In the genomic region with DNA sequence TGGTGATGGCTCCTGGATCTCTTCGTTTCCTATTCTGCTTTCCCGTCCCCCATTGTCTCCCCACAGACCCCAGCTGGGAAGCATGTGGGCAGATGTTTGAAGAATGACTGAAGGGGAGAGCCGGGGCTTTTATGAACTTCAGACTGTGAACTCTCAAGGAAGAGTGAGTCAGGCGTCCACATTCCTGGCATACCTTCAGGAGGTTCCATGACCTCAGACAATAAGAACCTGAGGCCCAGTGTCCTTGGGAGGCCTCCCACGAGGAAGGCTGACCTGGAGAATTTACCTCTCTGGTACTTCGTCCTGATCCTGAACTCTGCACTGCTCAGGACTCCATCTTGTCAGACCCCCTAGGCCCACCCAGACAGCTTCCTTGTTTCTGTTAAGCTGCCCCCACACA, we compare ENCODE assay signal across 13 mouse cellular contexts. TPM values are rescaled to one million over a fixed set of nuclear protein-coding genes. Genes with fewer than 3 reads are reported as not detected.
A peak's percentile ranks its signal among the peaks of the same experiment; 100 is the strongest.
DNase-seq lines count a peak whose midpoint lies in the region; ATAC-seq and TF ChIP-seq lines count a peak whose summit lies in the region.
"Had no signal": no experiment of that assay in that cellular context is flagged by ENCODE, and none has a peak within 500 bp of the region (broad histone marks: within the 10 kb centered on the region; RNA-seq: fewer than 3 reads in every experiment).

No protein-coding gene starts in this region.

- no peaks in the 10 kb centered on the region for H3K79me3 ChIP-seq in C2C12 (ENCODE audit: low read depth)

- peak; percentile 25 to 58 for DNase-seq in adrenal gland, adult (ENCODE audit: inconsistent age in 2 of 2, low spot score in 1 of 2)
- no peak for DNase-seq in adrenal gland, postnatal 10 days
- DNase-seq in kidney, postnatal 10 days: peak; percentile 68
- DNase-seq in spleen, postnatal 4 days (ENCODE audit: low spot score in 2 of 2): no peak
- DNase-seq in urinary bladder, adult 18-20 months (ENCODE audit: low spot score in 2 of 2): no peak
- no peak for DNase-seq in liver, postnatal 0 days
- DNase-seq: cerebellum, postnatal 10 days; forebrain, postnatal 0 days; heart, postnatal 4 days; right cerebral cortex, adult 18-20 months had no signal

- no peak overlapping the region for H3K4me3 ChIP-seq in C2C12 (ENCODE audit: insufficient read depth, poor library complexity, severe bottlenecking)
- H3K4me3 ChIP-seq in embryonic facial prominence, embryonic 15.5 days (replicated peaks): no peak overlapping the region
- H3K4me3 ChIP-seq in liver, postnatal 0 days (ENCODE audit: low read depth, low read length): no peak overlapping the region

- H3K27me3 ChIP-seq in C2C12 (ENCODE audit: control insufficient read depth, insufficient read depth, insufficient read length): no peaks in the 10 kb centered on the region
- H3K27me3 ChIP-seq in embryonic facial prominence, embryonic 15.5 days: no peaks in the 10 kb centered on the region
- H3K27me3 ChIP-seq in liver, postnatal 0 days (ENCODE audit: insufficient read depth, low read length): no peaks in the 10 kb centered on the region

- no peaks in the 10 kb centered on the region for H3K36me3 ChIP-seq in C2C12 (ENCODE audit: control insufficient read depth, insufficient read depth)
- H3K36me3 ChIP-seq in embryonic facial prominence, embryonic 15.5 days: no peaks in the 10 kb centered on the region
- H3K36me3 ChIP-seq in liver, postnatal 0 days (replicated peaks; ENCODE audit: insufficient read depth, low read length): no peaks in the 10 kb centered on the region

- H3K4me2 ChIP-seq in embryonic facial prominence, embryonic 15.5 days (replicated peaks): no peak overlapping the region
- no peak overlapping the region for H3K4me2 ChIP-seq in liver, postnatal 0 days (ENCODE audit: low read depth, low read length)

- H3K9ac ChIP-seq in embryonic facial prominence, embryonic 15.5 days: no peak overlapping the region
- H3K9ac ChIP-seq in liver, postnatal 0 days (replicated peaks): no peak overlapping the region
- H3K9ac ChIP-seq: forebrain, postnatal 0 days had no signal

- peaks cover 9% of the 10 kb centered on the region for H3K4me1 ChIP-seq in embryonic facial prominence, embryonic 15.5 days
- H3K4me1 ChIP-seq in liver, postnatal 0 days (ENCODE audit: insufficient read depth): peaks cover 4% of the 10 kb centered on the region

- TF ChIP-seq CTCF in C2C12 (IDR thresholded peaks at IDR 0.05; ENCODE audit: control insufficient read depth, insufficient read depth, insufficient read length): no peak
- TF ChIP-seq CTCF in liver, postnatal 0 days (IDR thresholded peaks at IDR 0.05; ENCODE audit: low read depth): no peak

- TF ChIP-seq EP300 in liver, postnatal 0 days (IDR thresholded peaks at IDR 0.05; ENCODE audit: low read depth): no peak

- 0 out of 2 replicates have a peak, but pooled peaks have one; percentile 8 for ATAC-seq in embryonic facial prominence, embryonic 15.5 days (ENCODE audit: insufficient number of reproducible peaks, low FRiP score, low TSS enrichment, low read depth)
- no peak for ATAC-seq in liver, postnatal 0 days
- ATAC-seq: forebrain, postnatal 0 days had no signal

- WGBS in embryonic facial prominence, embryonic 15.5 days: 23% methylated on average over 6 of the region's 6 CpGs
- WGBS in liver, postnatal 0 days (ENCODE audit: insufficient replicate concordance): 44% methylated on average over 6 of the region's 6 CpGs

- H3ac ChIP-seq in C2C12 (ENCODE audit: control insufficient read depth, insufficient read length, low read depth): no peak overlapping the region

- no peaks in the 10 kb centered on the region for H3K9me3 ChIP-seq in embryonic facial prominence, embryonic 15.5 days (replicated peaks)
- H3K9me3 ChIP-seq in liver, postnatal 0 days (ENCODE audit: low read length): no peaks in the 10 kb centered on the region

- no peak overlapping the region for H3K27ac ChIP-seq in embryonic facial prominence, embryonic 15.5 days (replicated peaks)
- no peak overlapping the region for H3K27ac ChIP-seq in liver, postnatal 0 days (ENCODE audit: low read depth)

- H3K79me2 ChIP-seq in C2C12 (ENCODE audit: control insufficient read depth, insufficient read depth): no peaks in the 10 kb centered on the region

TF ChIP-seq in C2C12, 6 proteins besides CTCF, POLR2A, EP300 and RAD21:
- TF ChIP-seq USF1 (IDR thresholded peaks at IDR 0.05; ENCODE audit: low read depth): no peak
- peak; percentile 61 for TF ChIP-seq MAX (IDR thresholded peaks at IDR 0.05)

RNA-seq across cellular contexts. Expression of a gene that starts 16.9 kb away (rescaled TPM):
- total RNA-seq in adrenal gland, postnatal 10 days (2021): 10 to 100 TPM; 18.6 to 47.5 TPM
- 280 TPM for polyA plus RNA-seq in C2C12 (2012; fragmentation: generic; extraction: Trizol)
- 62.7 and 66.0 TPM in 2 replicates for polyA plus RNA-seq in embryonic facial prominence, embryonic 15.5 days (2015; fragmentation: Nextera tagmentation; extraction: Ambion mirVana)
- 3.5 and 3.9 TPM in 2 replicates for polyA plus RNA-seq in liver, postnatal 0 days (2015; fragmentation: Nextera tagmentation; extraction: Ambion mirVana)
- total RNA-seq: granulocyte monocyte progenitor cell, adult 5-6 weeks had no signal

RNA-seq across cellular contexts. Expression of a gene that starts 56.9 kb away (rescaled TPM):
- 10 to 100 TPM; 14.1 to 18.8 TPM for total RNA-seq in adrenal gland, postnatal 10 days (2021)
- 26.9 TPM for polyA plus RNA-seq in C2C12 (2012; fragmentation: generic; extraction: Trizol)
- 35.3 and 37.3 TPM in 2 replicates for polyA plus RNA-seq in embryonic facial prominence, embryonic 15.5 days (2015; fragmentation: Nextera tagmentation; extraction: Ambion mirVana)
- 11.3 and 12.4 TPM in 2 replicates for polyA plus RNA-seq in liver, postnatal 0 days (2015; fragmentation: Nextera tagmentation; extraction: Ambion mirVana)

Comparison
In these comparisons a context has a peak if more than half of its experiments do, and no peak if none do; other contexts are left out.
1. DNase-seq: peak in adrenal gland, adult (2 of 2) and kidney, postnatal 10 days (single experiment); none in adrenal gland, postnatal 10 days (single experiment), spleen, postnatal 4 days (0 of 2), urinary bladder, adult 18-20 months (0 of 2) and liver, postnatal 0 days (single experiment).
2. RNA of a gene that starts 16.9 kb away (polyA plus RNA-seq): 280 TPM in C2C12 (single experiment) and 62.7 to 66.0 TPM in embryonic facial prominence, embryonic 15.5 days; 3.5 to 3.9 TPM in liver, postnatal 0 days; every median in the first group is over 10 times any median in the second.